Mouse (Mus musculus): ENCODE data around the gene Cd247. TPM values are rescaled to one million over a fixed set of nuclear protein-coding genes. Genes with fewer than 3 reads are reported as not detected.
A peak's percentile ranks its signal among the peaks of the same experiment; 100 is the strongest.

Gene Cd247
- total and polyA plus RNA-seq, 2 experiments from 2014 or later: 0.83 TPM; not detected in 1

DNA sequence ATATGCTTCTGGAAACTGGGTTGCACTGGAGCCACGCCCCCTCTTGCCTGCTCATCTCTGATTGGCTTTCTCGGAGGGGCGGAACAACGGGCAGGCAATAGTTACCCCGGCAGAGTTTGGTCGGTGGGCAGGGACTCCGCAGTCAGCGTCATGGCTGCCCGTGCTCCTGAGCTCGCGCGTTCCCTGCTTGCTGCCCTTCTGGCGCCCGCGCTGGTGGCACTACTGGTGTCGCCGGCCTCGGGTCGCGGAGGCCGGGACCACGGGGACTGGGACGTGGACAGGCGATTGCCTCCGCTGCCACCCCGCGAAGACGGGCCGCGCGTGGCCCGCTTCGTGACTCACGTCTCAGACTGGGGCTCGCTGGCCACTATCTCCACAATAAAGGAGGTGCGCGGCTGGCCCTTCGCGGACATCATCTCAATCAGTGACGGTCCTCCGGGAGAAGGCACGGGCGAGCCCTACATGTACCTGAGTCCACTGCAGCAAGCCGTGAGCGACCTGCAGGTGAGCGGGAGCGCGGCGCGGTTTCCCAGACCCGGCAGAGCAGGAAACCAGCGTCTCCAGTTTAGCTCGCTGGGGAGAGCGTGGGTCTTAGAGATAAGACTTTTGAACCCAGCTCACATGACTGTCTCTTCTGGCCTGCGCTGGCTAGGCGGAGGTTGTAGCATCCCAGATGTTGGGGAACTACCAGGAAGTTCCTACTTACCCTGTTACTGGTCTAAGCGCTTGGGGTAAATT, 24.7 kb upstream of the Cd247 start, which contains the start of gene Creg1:
Gene Creg1 (plus strand): TSS at position 112 of the 738 bp plus-strand sequence.
- TF ChIP-seq CTCF (IDR thresholded peaks at IDR 0.05): no peak
- ATAC-seq (ENCODE audit: low FRiP score) (peak; percentile 98), DNase-seq (ENCODE audit: low spot score) (peak; percentile 94)
- Histone ChIP-seq H3K27ac (ENCODE audit: low read depth, low read length) (peak within 1 kb of the TSS; percentile 55), H3K4me3 (ENCODE audit: low read depth, low read length) (peak within 1 kb of the TSS; percentile 78), H3K9ac (replicated peaks; ENCODE audit: low read length, poor library complexity, severe bottlenecking) (peak within 1 kb of the TSS; percentile 77), H3K4me1 (ENCODE audit: insufficient read depth, low read length) (peaks cover 5% of the 10 kb centered on the region; the same call in 1 of the 2 replicates), H3K36me3 (ENCODE audit: insufficient read depth, low read length) (no peaks in the 10 kb centered on the region), H3K27me3 (ENCODE audit: insufficient read depth, low read length) (no peaks in the 10 kb centered on the region), H3K9me3 (ENCODE audit: low read length) (no peaks in the 10 kb centered on the region), H3K4me2 (ENCODE audit: low read depth, low read length, poor library complexity, severe bottlenecking) (peak within 1 kb of the TSS; percentile 73)
- WGBS: under 1% methylated on average over 56 of the region's 57 CpGs

GRCm38 (mm10) chr1:165764571-165764970, 23.9 kb upstream of the Cd247 start:
- Histone ChIP-seq H3K4me1 (ENCODE audit: insufficient read depth, low read length) (peaks cover 5% of the 10 kb centered on the region; the same call in 1 of the 2 replicates), H3K36me3 (ENCODE audit: insufficient read depth, low read length) (no peaks in the 10 kb centered on the region), H3K4me2 (ENCODE audit: low read depth, low read length, poor library complexity, severe bottlenecking) (peak overlapping the region; percentile 73), H3K27ac (ENCODE audit: low read depth, low read length) (no peak overlapping the region), H3K9me3 (ENCODE audit: low read length) (no peaks in the 10 kb centered on the region), H3K9ac (replicated peaks; ENCODE audit: low read length, poor library complexity, severe bottlenecking) (no peak overlapping the region), H3K4me3 (ENCODE audit: low read depth, low read length) (peak overlapping the region; percentile 78), H3K27me3 (ENCODE audit: insufficient read depth, low read length) (no peaks in the 10 kb centered on the region)
- TF ChIP-seq CTCF (IDR thresholded peaks at IDR 0.05): no peak
- ATAC-seq (ENCODE audit: low FRiP score) (no peak), DNase-seq (ENCODE audit: low spot score) (no peak)
- WGBS: 58% methylated on average over 9 of the region's 9 CpGs

DNA sequence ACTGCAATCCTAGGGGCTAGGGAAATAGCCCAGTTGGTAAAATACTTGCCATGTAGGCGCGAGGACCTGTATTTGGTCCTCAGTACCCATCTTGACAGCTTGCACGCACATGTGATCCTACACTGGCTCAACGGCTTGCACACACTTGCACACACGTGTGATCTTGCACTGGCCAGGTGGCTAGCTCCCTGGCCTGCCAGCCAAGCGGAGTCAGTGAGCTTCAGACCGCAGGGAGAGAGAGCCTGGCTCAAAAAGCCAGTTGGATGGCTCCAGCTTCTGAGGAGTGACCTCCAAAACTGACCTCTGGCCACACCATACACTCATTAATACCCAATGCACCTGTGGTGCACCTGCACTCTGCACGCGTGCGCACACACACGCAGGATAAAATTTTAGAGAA, 23.4 kb upstream of the Cd247 start:
- Histone ChIP-seq H3K27me3 (ENCODE audit: insufficient read depth, low read length) (no peaks in the 10 kb centered on the region), H3K4me2 (ENCODE audit: low read depth, low read length, poor library complexity, severe bottlenecking) (peak overlapping the region; percentile 73), H3K9ac (replicated peaks; ENCODE audit: low read length, poor library complexity, severe bottlenecking) (no peak overlapping the region), H3K9me3 (ENCODE audit: low read length) (no peaks in the 10 kb centered on the region), H3K4me3 (ENCODE audit: low read depth, low read length) (no peak overlapping the region), H3K4me1 (ENCODE audit: insufficient read depth, low read length) (peaks cover 5% of the 10 kb centered on the region; the same call in 1 of the 2 replicates), H3K36me3 (ENCODE audit: insufficient read depth, low read length) (no peaks in the 10 kb centered on the region), H3K27ac (ENCODE audit: low read depth, low read length) (no peak overlapping the region)
- no peak for TF ChIP-seq CTCF (IDR thresholded peaks at IDR 0.05)
- DNase-seq (ENCODE audit: low spot score) (no peak), ATAC-seq (ENCODE audit: low FRiP score) (no peak)
- 87% methylated on average over 11 of the region's 11 CpGs for WGBS

DNA sequence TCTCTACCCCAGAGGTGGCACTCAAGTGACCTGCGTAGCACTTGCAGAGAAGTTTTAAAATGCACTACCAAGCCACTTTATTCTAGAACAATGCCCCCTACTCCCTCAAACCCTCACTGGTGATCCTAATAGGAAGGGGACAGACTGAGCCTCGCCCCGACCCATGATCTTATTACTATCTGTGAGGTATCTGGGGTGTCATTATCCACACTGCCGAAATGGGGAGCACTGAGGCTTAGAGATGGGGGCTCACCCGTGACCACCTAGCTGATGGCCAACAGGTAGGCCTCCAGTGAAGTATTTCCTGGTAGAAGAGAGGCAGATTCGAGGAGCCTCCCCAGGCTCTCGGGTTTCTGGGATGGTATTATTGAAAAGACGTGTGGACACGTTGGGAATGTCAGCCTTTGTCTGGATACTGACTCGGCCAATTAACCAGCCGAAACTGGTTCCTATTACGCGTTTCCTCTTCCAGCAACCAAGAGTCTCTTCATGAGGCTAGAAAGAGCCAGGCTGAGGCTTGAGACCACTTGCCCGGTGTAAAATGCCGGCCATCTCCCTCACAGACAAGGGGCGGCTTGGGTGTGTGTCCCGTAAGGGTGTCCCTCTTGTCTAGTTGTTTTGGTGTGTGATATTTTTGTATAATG, 22.7 kb upstream of the Cd247 start:
- WGBS: 87% methylated on average over 17 of the region's 17 CpGs
- Histone ChIP-seq H3K27me3 (ENCODE audit: insufficient read depth, low read length) (no peaks in the 10 kb centered on the region), H3K36me3 (ENCODE audit: insufficient read depth, low read length) (no peaks in the 10 kb centered on the region), H3K9ac (replicated peaks; ENCODE audit: low read length, poor library complexity, severe bottlenecking) (no peak overlapping the region), H3K27ac (ENCODE audit: low read depth, low read length) (no peak overlapping the region), H3K4me2 (ENCODE audit: low read depth, low read length, poor library complexity, severe bottlenecking) (no peak overlapping the region), H3K4me1 (ENCODE audit: insufficient read depth, low read length) (peaks cover 5% of the 10 kb centered on the region; the same call in 1 of the 2 replicates), H3K9me3 (ENCODE audit: low read length) (no peaks in the 10 kb centered on the region), H3K4me3 (ENCODE audit: low read depth, low read length) (no peak overlapping the region)
- TF ChIP-seq CTCF (IDR thresholded peaks at IDR 0.05): no peak
- ATAC-seq (ENCODE audit: low FRiP score): no peak
- no peak for DNase-seq (ENCODE audit: low spot score)

GRCm38 (mm10) chr1:165766295-165766890, 22.1 kb upstream of the Cd247 start:
- no peak for DNase-seq (ENCODE audit: low spot score)

More at GRCm38 (mm10) chr1:165766295-165766890, 22.1 kb upstream of the Cd247 start:
- no peak overlapping the region for H3K4me3 ChIP-seq (ENCODE audit: low read depth, low read length)
- H3K27ac ChIP-seq (ENCODE audit: low read depth, low read length): no peak overlapping the region
- no peaks in the 10 kb centered on the region for H3K9me3 ChIP-seq (ENCODE audit: low read length)
- H3K4me1 ChIP-seq (ENCODE audit: insufficient read depth, low read length): peaks cover 5% of the 10 kb centered on the region; the same call in 1 of the 2 replicates
- no peaks in the 10 kb centered on the region for H3K36me3 ChIP-seq (ENCODE audit: insufficient read depth, low read length)
- H3K9ac ChIP-seq (replicated peaks; ENCODE audit: low read length, poor library complexity, severe bottlenecking): no peak overlapping the region
- ATAC-seq (ENCODE audit: low FRiP score): no peak
- no peaks in the 10 kb centered on the region for H3K27me3 ChIP-seq (ENCODE audit: insufficient read depth, low read length)
- H3K4me2 ChIP-seq (ENCODE audit: low read depth, low read length, poor library complexity, severe bottlenecking): no peak overlapping the region
- 96% methylated on average over 7 of the region's 7 CpGs for WGBS
- TF ChIP-seq CTCF (IDR thresholded peaks at IDR 0.05): no peak

Data from midbrain, postnatal 0 days (tissue).